In genomic region chr8:58534631-58535030, GRCm38 (mm10) we compare ENCODE assay signal across 16 mouse cellular contexts.
A peak's percentile ranks its signal among the peaks of the same experiment; 100 is the strongest.
DNase-seq lines count a peak whose midpoint lies in the region; ATAC-seq lines count a peak whose summit lies in the region.
"Had no signal": no experiment of that assay in that cellular context is flagged by ENCODE, and none has a peak within 500 bp of the region (broad histone marks: within the 10 kb centered on the region; RNA-seq: fewer than 3 reads in every experiment).

No protein-coding gene starts in this region.

- ATAC-seq in cerebellum, adult (ENCODE audit: insufficient number of reproducible peaks, low FRiP score, low TSS enrichment), result peak; percentile 45; the same call in 1 of the 2 replicates
- ATAC-seq: CD4-positive, CD25-positive, alpha-beta regulatory T cell, adult 4 months; forebrain, embryonic 15.5 days; intestine, embryonic 16.5 days had no signal

- no peak for DNase-seq in cerebellum, postnatal 4 days (ENCODE audit: low spot score in 2 of 2)
- peak; percentile 66 for DNase-seq in brain, adult 2 months (ENCODE audit: low read depth, low spot score)
- peak; percentile 52 for DNase-seq in cerebellum, adult 9-10 months
- peak; percentile 8 to 23 for DNase-seq in cerebellum, postnatal 36 days
- DNase-seq in thymus, postnatal 0 days (ENCODE audit: low spot score), result no peak
- no peak for DNase-seq in urinary bladder, postnatal 25 days (ENCODE audit: low spot score)
- DNase-seq: adrenal gland, adult 8-10 months; adrenal gland, postnatal 36 days; B cell, adult 2 months; gastrocnemius, postnatal 36 days; heart, adult 11 months; heart, postnatal 36 days had no signal

Comparison
In these comparisons a context has a peak if more than half of its experiments do, and no peak if none do; other contexts are left out.
1. DNase-seq: peak in brain, adult 2 months (single experiment), cerebellum, adult 9-10 months (single experiment) and cerebellum, postnatal 36 days (2 of 2); none in cerebellum, postnatal 4 days (0 of 2), thymus, postnatal 0 days (single experiment) and urinary bladder, postnatal 25 days (single experiment).